Mouse (Mus musculus) ES-E14 (cell line): Measurements from ENCODE around the gene Rptor. TPM values are rescaled to one million over a fixed set of nuclear protein-coding genes. Genes with fewer than 3 reads are reported as not detected.

Experiments
- DNase-seq: peaks from one replicate; pipeline ENCODE4 v3.0.0-alpha.2; 2013; ENCODE audit warnings: low read depth, low spot score
- H3K27ac ChIP-seq: 2 replicates; pipeline ENCODE4 v1.5.1; 2012; ENCODE audit warnings: low read depth, mild to moderate bottlenecking, low read length, moderate library complexity, mixed read lengths; ENCODE audit not compliant: poor library complexity, insufficient read depth, severe bottlenecking
- H3K36me3 ChIP-seq: 2 replicates; pipeline ENCODE4 v1.6.1; 2012; ENCODE audit warnings: mild to moderate bottlenecking, low read length, moderate library complexity, mixed read lengths; ENCODE audit not compliant: control insufficient read depth, poor library complexity, insufficient read depth, severe bottlenecking
- H3K4me1 ChIP-seq, 2 experiments: fragments of 150-350 bp in 1 of 2; sonication (generic) in 1 of 2; 2 replicates each; pipeline ENCODE4 v1.6.1; 2012; ENCODE audit warnings: low read length in 2 of 2, mild to moderate bottlenecking in 1 of 2, mixed read lengths in 1 of 2; ENCODE audit not compliant: control insufficient read depth in 2 of 2, insufficient read depth in 2 of 2, poor library complexity in 1 of 2
- H3K4me3 ChIP-seq, 2 experiments: fragments of 150-350 bp in 1 of 2; sonication (generic) in 1 of 2; 2 replicates each; pipeline ENCODE4 v1.5.1; 2012; ENCODE audit warnings: low read length in 2 of 2, low read depth in 1 of 2, mild to moderate bottlenecking in 1 of 2, mixed read lengths in 1 of 2; ENCODE audit not compliant: insufficient read depth in 1 of 2, poor library complexity in 1 of 2, severe bottlenecking in 1 of 2
- H3K9ac ChIP-seq: 2 replicates; pipeline ENCODE4 v1.6.1; 2012; ENCODE audit warnings: low read depth, mild to moderate bottlenecking, low read length, mixed read lengths; ENCODE audit not compliant: poor library complexity, insufficient read depth, severe bottlenecking
- H3K9me3 ChIP-seq: fragments of 150-350 bp; sonication (generic); 2 replicates; pipeline ENCODE4 v1.6.1; 2012; ENCODE audit warnings: low read depth, mild to moderate bottlenecking, low read length; ENCODE audit not compliant: control insufficient read depth, insufficient read depth
- CHD2 ChIP-seq: IDR thresholded peaks from 2 replicates; pipeline ENCODE4 v1.6.1; 2014; ENCODE audit warnings: mild to moderate bottlenecking, low read depth, low read length, inconsistent platforms
- HCFC1 ChIP-seq: IDR thresholded peaks from 2 replicates; pipeline ENCODE4 v1.6.1; 2012; ENCODE audit warnings: low read length, inconsistent platforms, borderline replicate concordance; ENCODE audit not compliant: insufficient read depth
- MAFK ChIP-seq: IDR thresholded peaks from 2 replicates; pipeline ENCODE4 v1.6.1; 2014; ENCODE audit warnings: mild to moderate bottlenecking, low read depth, low read length, inconsistent platforms; ENCODE audit not compliant: insufficient read depth
- ZC3H11A ChIP-seq: IDR thresholded peaks from 2 replicates; pipeline ENCODE4 v1.6.1; 2012; ENCODE audit warnings: low read depth, mild to moderate bottlenecking, inconsistent platforms, low read length, borderline replicate concordance
- ZNF384 ChIP-seq: IDR thresholded peaks from 2 replicates; pipeline ENCODE4 v1.6.1; 2012; ENCODE audit warnings: low read depth, low read length, inconsistent platforms
- in situ Hi-C, 2 experiments: fragments of 600-800 bp; cut with MboI; formaldehyde crosslinking; loops; one replicate each; pipeline ENCODE4 v1.15.1; 2025; ENCODE audit warnings: low sequenced_read_pairs in 2 of 2, inconsistent platforms in 1 of 2; ENCODE audit not compliant: unreplicated experiment in 2 of 2
- total RNA-seq: library from RNA; depleted of rRNA; stranded (reverse); fragments of 300-350 nt; gene quantifications from 2 replicates; pipeline ENCODE4 v1.2.3, GENCODE M21; 2012

Gene Rptor
- total RNA-seq, 1 experiment = 59.7 TPM

- peaks cover 16% of the 10 kb centered on the region; the same call in 1 of the 2 replicates for H3K36me3 ChIP-seq
- H3K9me3 ChIP-seq = no peaks in the 10 kb centered on the region
- TF ChIP-seq CHD2 (no peak), ZNF384 (no peak), HCFC1 (no peak), ZC3H11A (no peak), MAFK (no peak)
- peaks cover 0 to 5% of the 10 kb centered on the region in 2 experiments; a peak in 1 of 4 replicates for H3K4me1 ChIP-seq
- DNase-seq = no peak
- H3K4me3 ChIP-seq = no peak overlapping the region
- no peak overlapping the region for H3K9ac ChIP-seq
- in situ Hi-C loops = no loop called here
- no peak overlapping the region for H3K27ac ChIP-seq
Observed at GRCm38 (mm10) chr11:119866837-119867236, 264.1 kb downstream of the Rptor start.

GRCm38 (mm10) chr11:119868138-119868537 is 265.4 kb downstream of the Rptor start:
- no peak overlapping the region for H3K27ac ChIP-seq
- no peak for DNase-seq
- H3K36me3 ChIP-seq = peaks cover 26% of the 10 kb centered on the region; the same call in 1 of the 2 replicates
- no peaks in the 10 kb centered on the region for H3K9me3 ChIP-seq
- H3K4me3 ChIP-seq = no peak overlapping the region
- no peak overlapping the region for H3K9ac ChIP-seq
- in situ Hi-C loops = no loop called here
- peaks cover 0 to 5% of the 10 kb centered on the region in 2 experiments; a peak in 1 of 4 replicates for H3K4me1 ChIP-seq
- TF ChIP-seq MAFK = no peak
- no peak for TF ChIP-seq ZNF384

GRCm38 (mm10) chr11:119868556-119868955 is 265.9 kb downstream of the Rptor start:
- Histone ChIP-seq H3K9ac (no peak overlapping the region), H3K4me3 (no peak overlapping the region), H3K4me1 (peaks cover 0 to 5% of the 10 kb centered on the region in 2 experiments; a peak in 1 of 4 replicates), H3K36me3 (peaks cover 30% of the 10 kb centered on the region; the same call in 1 of the 2 replicates), H3K9me3 (no peaks in the 10 kb centered on the region), H3K27ac (no peak overlapping the region)
- DNase-seq = no peak
- in situ Hi-C loops = no loop called here
- no peak for TF ChIP-seq MAFK
- no peak for TF ChIP-seq CHD2
- TF ChIP-seq ZNF384 = no peak
- TF ChIP-seq ZC3H11A = no peak
- TF ChIP-seq HCFC1 = no peak

GRCm38 (mm10) chr11:119871141-119871540 is 268.4 kb downstream of the Rptor start:
- Histone ChIP-seq H3K4me1 (peaks cover 0 to 5% of the 10 kb centered on the region in 2 experiments; a peak in 1 of 4 replicates), H3K4me3 (no peak overlapping the region), H3K9me3 (no peaks in the 10 kb centered on the region), H3K36me3 (peaks cover 42% of the 10 kb centered on the region; the same call in 1 of the 2 replicates), H3K27ac (no peak overlapping the region), H3K9ac (no peak overlapping the region)
- in situ Hi-C loops = no loop called here
- DNase-seq = no peak
- no peak for TF ChIP-seq CHD2
- no peak for TF ChIP-seq ZNF384
- TF ChIP-seq HCFC1 = no peak
- no peak for TF ChIP-seq ZC3H11A
- no peak for TF ChIP-seq MAFK

GRCm38 (mm10) chr11:119873643-119874042 is 270.9 kb downstream of the Rptor start:
- peaks cover 0 to 5% of the 10 kb centered on the region in 2 experiments; a peak in 1 of 4 replicates for H3K4me1 ChIP-seq
- no peak overlapping the region for H3K9ac ChIP-seq
- no peak overlapping the region for H3K4me3 ChIP-seq
- in situ Hi-C loops = no loop called here
- TF ChIP-seq CHD2 (no peak), ZNF384 (no peak), HCFC1 (no peak)
- DNase-seq = no peak
- H3K9me3 ChIP-seq = no peaks in the 10 kb centered on the region
- peaks cover 40% of the 10 kb centered on the region; the same call in 1 of the 2 replicates for H3K36me3 ChIP-seq
- H3K27ac ChIP-seq = no peak overlapping the region
